Mouse (Mus musculus): Measurements from ENCODE around the gene Gm5617. TPM values are rescaled to one million over a fixed set of nuclear protein-coding genes. Genes with fewer than 3 reads are reported as not detected.
"Not testable (repeated sequence)": the region's sequence is repeated elsewhere in the genome, so short reads cannot be mapped to it uniquely, and the experiment has no call there.

Gm5617 gene
- polyA plus RNA-seq, 1 experiment from 2014 or later: 31.2 TPM

DNA sequence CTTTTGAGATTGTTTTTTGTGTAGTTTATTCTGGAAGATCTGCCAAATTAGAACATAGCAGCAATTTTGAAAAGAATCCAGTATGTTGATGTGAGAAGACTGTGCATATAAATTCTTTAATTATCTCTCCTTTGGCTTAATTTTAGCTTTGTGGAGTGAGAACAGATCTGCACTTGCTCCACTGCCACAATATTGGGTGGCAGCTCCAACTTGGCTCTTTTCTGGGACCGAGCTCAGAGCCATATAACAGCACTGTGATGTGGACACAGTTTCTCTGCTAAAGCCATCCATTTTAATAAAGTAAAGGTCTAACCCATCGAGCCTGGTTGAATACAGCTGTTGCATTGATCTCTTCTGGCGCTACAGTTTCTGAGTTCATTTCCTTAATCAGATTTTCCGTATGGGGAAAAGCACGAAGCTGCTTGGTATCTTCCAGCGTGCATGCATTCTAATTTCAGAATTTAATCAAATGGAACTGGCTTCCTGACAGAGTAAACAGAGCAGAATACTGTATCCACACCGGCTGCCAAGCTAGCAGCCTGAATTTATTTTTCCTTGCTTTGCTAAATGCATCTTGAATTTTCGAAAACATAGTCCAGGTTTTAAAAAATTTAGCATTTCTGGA lies 9.6 kb downstream of the Gm5617 start:
- H3K36me3 ChIP-seq: no peaks in the 10 kb centered on the region
- no peaks in the 10 kb centered on the region for H3K9me3 ChIP-seq
- no peak overlapping the region for H3K27ac ChIP-seq
- no peak overlapping the region for H3K9ac ChIP-seq
- 64% methylated on average over 8 of the region's 8 CpGs for WGBS
- H3K4me2 ChIP-seq: no peak overlapping the region
- no peak for ATAC-seq (ENCODE audit: insufficient number of reproducible peaks, low FRiP score, low TSS enrichment, low read depth)
- no peak overlapping the region for H3K4me3 ChIP-seq
- no peaks in the 10 kb centered on the region for H3K27me3 ChIP-seq
- H3K4me1 ChIP-seq: no peaks in the 10 kb centered on the region

DNA sequence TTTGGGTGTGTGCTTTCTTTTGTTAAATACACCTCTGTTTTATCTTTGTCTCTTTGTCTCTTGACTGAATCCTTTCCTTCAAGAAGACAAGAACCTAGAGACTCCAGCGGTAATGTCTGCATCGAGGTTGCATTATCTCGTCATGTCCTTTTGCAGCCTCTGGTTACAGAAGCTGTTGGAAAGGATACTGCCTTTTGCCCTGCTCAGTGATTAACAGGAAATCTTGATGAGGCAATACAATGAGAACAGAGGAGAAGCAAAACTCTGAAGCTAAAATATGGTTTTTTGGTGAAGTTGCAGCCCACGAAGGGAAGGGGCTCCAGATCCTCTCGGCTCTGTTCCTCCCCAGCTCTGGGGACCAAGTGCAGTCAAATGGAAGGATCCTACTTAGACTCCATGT lies 14.9 kb downstream of the Gm5617 start:
- Histone ChIP-seq H3K9ac (no peak overlapping the region), H3K4me2 (no peak overlapping the region), H3K27ac (no peak overlapping the region), H3K4me3 (no peak overlapping the region), H3K4me1 (no peaks in the 10 kb centered on the region), H3K36me3 (no peaks in the 10 kb centered on the region), H3K27me3 (no peaks in the 10 kb centered on the region), H3K9me3 (no peaks in the 10 kb centered on the region)
- 87% methylated on average over 5 of the region's 5 CpGs for WGBS
- ATAC-seq (ENCODE audit: insufficient number of reproducible peaks, low FRiP score, low TSS enrichment, low read depth): no peak

DNA sequence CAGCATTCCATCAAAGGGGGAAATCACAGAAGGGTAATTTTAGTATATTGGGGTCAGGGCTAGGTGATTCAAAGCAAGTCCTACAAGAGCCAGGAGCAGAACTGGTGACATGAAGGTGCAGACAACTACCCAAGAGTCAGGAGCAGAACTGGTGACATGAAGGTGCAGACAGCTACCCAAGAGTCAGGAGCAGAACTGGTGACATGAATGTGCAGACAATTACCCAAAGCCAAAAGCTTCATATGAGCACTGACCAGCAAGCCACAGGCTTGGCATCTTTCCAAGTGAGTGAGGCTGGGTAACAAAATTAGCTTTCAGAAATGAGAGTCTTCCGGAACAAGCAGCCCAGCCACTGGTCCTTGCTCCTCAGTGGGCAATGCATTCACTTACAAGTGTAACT lies 20.1 kb downstream of the Gm5617 start:
- Histone ChIP-seq H3K9me3 (no peaks in the 10 kb centered on the region), H3K4me3 (no peak overlapping the region), H3K36me3 (no peaks in the 10 kb centered on the region), H3K4me1 (0 out of 2 replicates have a peak, but pooled peaks cover 3% of the 10 kb centered on the region), H3K27me3 (no peaks in the 10 kb centered on the region), H3K9ac (no peak overlapping the region), H3K27ac (no peak overlapping the region), H3K4me2 (no peak overlapping the region)
- 42% methylated on average over 1 of the region's 1 CpGs for WGBS
- ATAC-seq (ENCODE audit: insufficient number of reproducible peaks, low FRiP score, low TSS enrichment, low read depth): no peak

DNA sequence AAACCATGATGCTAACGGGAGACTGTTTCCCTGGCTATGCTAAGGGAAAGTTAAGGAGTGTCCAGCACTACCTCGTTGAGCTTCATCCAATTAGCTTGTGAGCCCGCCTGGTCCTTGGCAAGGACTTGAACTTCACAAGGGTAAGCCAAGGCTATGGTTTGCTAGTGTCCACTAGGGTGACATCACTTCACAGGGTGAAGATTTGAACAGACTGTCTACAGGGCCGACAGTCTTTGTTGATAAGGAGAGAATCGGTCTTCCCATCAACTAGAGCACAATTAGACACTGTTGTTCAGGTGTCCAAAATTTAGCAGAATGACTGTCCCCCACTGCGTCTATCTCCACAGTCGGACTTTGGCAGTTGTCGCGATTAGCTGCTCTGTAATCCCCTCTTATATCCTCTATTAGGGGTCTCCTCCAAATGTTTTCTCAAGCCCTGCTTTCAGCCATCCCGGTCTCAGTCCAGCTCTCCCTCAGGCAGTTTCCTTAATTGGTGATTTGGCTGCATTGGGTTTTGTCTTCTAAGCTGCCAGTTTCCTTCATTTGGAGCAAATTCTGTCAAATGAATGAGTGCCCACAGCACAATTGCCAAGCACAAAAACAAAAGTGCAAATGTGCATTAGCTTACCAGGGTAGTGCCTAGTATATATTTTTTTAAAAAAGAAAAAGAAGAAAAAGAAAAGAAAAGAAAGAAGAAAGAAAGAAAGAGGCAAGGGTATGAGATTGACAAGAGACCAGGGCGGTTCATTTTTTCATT lies 21.6 kb downstream of the Gm5617 start:
- WGBS: 62% methylated on average over 11 of the region's 11 CpGs
- H3K4me2 ChIP-seq: peak overlapping the region; percentile 21; the same call in 1 of the 2 replicates

DNA sequence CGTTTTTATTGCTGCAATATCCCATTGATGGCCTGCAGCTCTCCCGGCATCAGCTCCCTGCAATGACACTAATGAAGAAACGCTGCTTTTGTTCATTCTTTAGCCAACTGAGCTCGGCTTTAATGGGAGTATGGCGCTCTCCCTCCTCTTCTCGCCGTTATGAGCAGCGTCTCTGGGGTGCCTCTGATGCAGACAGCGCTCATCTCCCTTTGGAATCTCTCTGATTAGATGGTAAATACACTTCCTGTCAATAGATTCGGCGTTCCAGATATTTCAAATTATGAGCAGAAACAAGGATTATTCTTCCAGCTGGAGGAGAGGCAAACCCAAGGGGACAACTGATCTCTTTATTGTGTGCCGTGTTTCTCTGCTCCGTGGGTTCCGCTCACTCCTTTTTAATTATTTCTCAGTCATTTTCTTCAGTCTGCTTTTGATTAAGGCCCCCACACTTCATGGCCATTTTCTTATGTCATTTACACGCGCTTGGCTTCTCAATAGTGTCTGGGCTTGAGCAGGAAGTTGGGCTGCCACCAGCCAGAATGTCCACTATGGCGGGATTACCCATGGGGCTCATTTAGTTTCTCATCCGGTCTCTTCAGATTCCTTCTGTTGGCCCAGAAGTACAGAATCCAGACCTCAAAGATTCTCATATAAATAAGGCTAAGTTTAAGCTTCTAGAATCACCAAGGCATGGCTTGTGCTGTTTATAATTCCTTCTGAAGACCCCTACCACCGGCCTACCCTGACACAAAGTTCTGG lies 22.3 kb downstream of the Gm5617 start:
- 38% methylated on average over 19 of the region's 19 CpGs for WGBS
- 0 out of 2 replicates have a peak, but pooled peaks cover 3% of the 10 kb centered on the region for H3K4me1 ChIP-seq
- H3K4me3 ChIP-seq: no peak overlapping the region
- H3K9me3 ChIP-seq: no peaks in the 10 kb centered on the region
- H3K27ac ChIP-seq: no peak overlapping the region
- no peak for ATAC-seq (ENCODE audit: insufficient number of reproducible peaks, low FRiP score, low TSS enrichment, low read depth)
- H3K36me3 ChIP-seq: no peaks in the 10 kb centered on the region
- H3K27me3 ChIP-seq: no peaks in the 10 kb centered on the region
- no peak overlapping the region for H3K9ac ChIP-seq
- peak overlapping the region; percentile 21 for H3K4me2 ChIP-seq

More for the DNA sequence above, 21.6 kb downstream of the Gm5617 start:
- no peak overlapping the region for H3K27ac ChIP-seq
- no peak for ATAC-seq (ENCODE audit: insufficient number of reproducible peaks, low FRiP score, low TSS enrichment, low read depth)
- no peak overlapping the region for H3K4me3 ChIP-seq
- no peaks in the 10 kb centered on the region for H3K9me3 ChIP-seq
- H3K9ac ChIP-seq: no peak overlapping the region
- H3K4me1 ChIP-seq: 0 out of 2 replicates have a peak, but pooled peaks cover 3% of the 10 kb centered on the region
- no peaks in the 10 kb centered on the region for H3K36me3 ChIP-seq
- no peaks in the 10 kb centered on the region for H3K27me3 ChIP-seq

DNA sequence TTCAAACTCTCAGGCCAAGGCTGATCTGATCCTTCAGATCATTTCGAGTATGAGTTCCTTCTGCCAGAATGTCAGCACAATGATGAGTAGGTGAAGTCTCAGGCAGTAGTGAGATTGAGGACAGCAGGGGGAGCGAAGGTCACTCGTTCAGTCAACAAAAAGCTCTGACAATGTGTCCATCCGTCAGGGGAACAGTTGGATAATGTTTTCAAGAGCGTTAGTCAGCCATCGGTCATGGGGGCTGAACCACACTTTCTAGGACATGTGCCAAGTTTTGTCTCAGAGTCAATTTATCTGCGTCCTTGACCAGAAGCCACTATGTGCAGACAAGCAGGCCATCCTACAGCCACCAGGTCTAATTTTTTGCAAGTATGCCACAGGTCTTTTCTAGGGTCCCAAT lies 25.2 kb downstream of the Gm5617 start:
- H3K36me3 ChIP-seq; H3K4me2 ChIP-seq; H3K27me3 ChIP-seq; H3K9me3 ChIP-seq; H3K9ac ChIP-seq; H3K4me1 ChIP-seq; H3K27ac ChIP-seq; ATAC-seq (ENCODE audit: insufficient number of reproducible peaks, low FRiP score, low TSS enrichment, low read depth); H3K4me3 ChIP-seq: not testable (repeated sequence)
- WGBS: 40% methylated on average over 3 of the region's 7 CpGs

DNA sequence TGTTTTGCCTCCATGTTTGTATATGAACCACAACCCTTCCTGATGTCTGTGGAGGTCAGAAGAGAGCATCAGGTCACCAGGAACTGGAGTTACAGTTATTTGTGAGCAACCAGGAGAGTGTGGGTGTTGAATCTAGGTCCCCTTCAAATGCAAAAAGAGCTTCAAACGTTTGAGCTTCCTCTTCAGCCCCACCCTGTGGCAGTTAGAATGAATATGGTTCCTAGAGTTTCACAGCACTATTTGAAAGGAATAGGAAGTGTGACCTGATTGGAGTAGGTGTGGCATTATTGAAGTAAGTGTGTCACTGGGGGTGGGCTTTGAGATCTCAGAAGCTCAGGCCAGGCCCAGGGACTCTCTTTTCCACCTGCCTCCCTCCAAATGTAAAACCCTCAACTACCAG lies 30.3 kb downstream of the Gm5617 start:
- no peak overlapping the region for H3K9ac ChIP-seq
- ATAC-seq (ENCODE audit: insufficient number of reproducible peaks, low FRiP score, low TSS enrichment, low read depth): no peak
- H3K4me1 ChIP-seq: no peaks in the 10 kb centered on the region
- H3K4me2 ChIP-seq: no peak overlapping the region
- no peak overlapping the region for H3K4me3 ChIP-seq
- H3K27ac ChIP-seq: no peak overlapping the region
- no peaks in the 10 kb centered on the region for H3K36me3 ChIP-seq
- WGBS: 13% methylated on average over 1 of the region's 1 CpGs
- H3K9me3 ChIP-seq: no peaks in the 10 kb centered on the region
- H3K27me3 ChIP-seq: no peaks in the 10 kb centered on the region

DNA sequence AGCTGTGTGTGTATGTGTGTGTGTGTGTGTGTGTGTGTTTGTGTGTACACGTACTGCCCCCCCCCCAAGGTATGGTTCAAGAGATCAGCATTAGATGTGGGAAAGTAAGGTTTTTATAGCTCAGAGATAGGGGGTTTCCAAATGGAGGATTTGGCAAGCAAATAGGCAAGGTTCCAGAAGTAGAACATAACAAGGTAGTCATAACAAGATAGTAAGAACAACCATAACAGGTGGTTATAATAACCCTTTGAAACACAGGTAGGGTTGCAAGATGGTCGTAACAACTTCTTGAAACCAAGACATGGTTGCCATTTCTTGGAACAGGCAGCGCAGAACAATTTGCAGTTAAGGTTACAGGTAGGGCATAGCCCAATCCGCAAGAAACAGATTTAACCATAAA lies 31.3 kb downstream of the Gm5617 start:
- Histone ChIP-seq H3K4me2 (no peak overlapping the region), H3K9me3 (no peaks in the 10 kb centered on the region), H3K36me3 (no peaks in the 10 kb centered on the region), H3K4me3 (no peak overlapping the region), H3K9ac (no peak overlapping the region), H3K27me3 (no peaks in the 10 kb centered on the region), H3K4me1 (no peaks in the 10 kb centered on the region), H3K27ac (no peak overlapping the region)
- 85% methylated on average over 4 of the region's 4 CpGs for WGBS
- no peak for ATAC-seq (ENCODE audit: insufficient number of reproducible peaks, low FRiP score, low TSS enrichment, low read depth)

DNA sequence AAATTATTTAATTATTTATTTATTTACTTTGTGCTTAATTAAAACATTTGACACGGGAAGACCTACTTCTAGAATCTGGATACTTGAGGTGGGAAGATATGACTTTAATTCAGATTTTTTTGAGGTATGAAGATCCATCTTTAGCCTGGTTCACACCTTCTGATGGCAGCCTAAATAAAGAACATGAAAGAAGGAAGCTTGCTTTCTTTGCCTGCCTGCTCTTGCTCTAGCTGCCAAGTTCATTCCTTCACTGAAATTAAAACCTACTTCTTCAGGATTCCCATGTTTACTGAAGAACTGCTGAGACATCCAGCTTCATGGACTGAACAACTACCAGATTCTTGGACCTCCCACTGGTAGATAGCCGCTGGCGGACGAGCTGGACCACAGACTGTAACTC lies 36.1 kb downstream of the Gm5617 start:
- Histone ChIP-seq H3K9ac (no peak overlapping the region), H3K27ac (no peak overlapping the region), H3K27me3 (no peaks in the 10 kb centered on the region), H3K9me3 (no peaks in the 10 kb centered on the region), H3K4me2 (no peak overlapping the region), H3K36me3 (no peaks in the 10 kb centered on the region), H3K4me1 (no peaks in the 10 kb centered on the region), H3K4me3 (no peak overlapping the region)
- 75% methylated on average over 4 of the region's 4 CpGs for WGBS
- no peak for ATAC-seq (ENCODE audit: insufficient number of reproducible peaks, low FRiP score, low TSS enrichment, low read depth)

DNA sequence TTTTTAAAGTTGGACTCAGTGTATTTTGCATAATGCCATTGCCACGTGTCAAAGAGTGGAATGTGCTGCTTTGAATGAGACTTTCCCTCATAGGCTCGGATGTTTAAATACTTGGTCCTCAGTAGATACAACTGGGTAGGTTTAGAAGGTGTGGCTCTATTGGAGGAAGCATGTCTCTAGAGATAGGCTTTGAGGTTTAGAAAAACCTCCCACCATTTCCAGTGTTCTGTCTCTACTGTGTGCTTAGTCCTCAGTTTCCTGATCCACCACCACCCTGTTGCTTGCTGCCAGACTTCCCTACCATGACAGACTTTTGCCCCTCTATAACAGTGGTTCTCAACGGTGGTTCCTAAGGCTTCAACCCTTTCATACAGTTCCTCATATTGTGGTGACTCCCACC lies 37.0 kb downstream of the Gm5617 start:
- WGBS: 72% methylated on average over 3 of the region's 3 CpGs
- H3K4me3 ChIP-seq: no peak overlapping the region
- no peak for ATAC-seq (ENCODE audit: insufficient number of reproducible peaks, low FRiP score, low TSS enrichment, low read depth)
- no peaks in the 10 kb centered on the region for H3K36me3 ChIP-seq
- H3K4me1 ChIP-seq: no peaks in the 10 kb centered on the region
- H3K9ac ChIP-seq: no peak overlapping the region
- H3K4me2 ChIP-seq: no peak overlapping the region
- no peak overlapping the region for H3K27ac ChIP-seq
- no peaks in the 10 kb centered on the region for H3K27me3 ChIP-seq
- H3K9me3 ChIP-seq: no peaks in the 10 kb centered on the region

DNA sequence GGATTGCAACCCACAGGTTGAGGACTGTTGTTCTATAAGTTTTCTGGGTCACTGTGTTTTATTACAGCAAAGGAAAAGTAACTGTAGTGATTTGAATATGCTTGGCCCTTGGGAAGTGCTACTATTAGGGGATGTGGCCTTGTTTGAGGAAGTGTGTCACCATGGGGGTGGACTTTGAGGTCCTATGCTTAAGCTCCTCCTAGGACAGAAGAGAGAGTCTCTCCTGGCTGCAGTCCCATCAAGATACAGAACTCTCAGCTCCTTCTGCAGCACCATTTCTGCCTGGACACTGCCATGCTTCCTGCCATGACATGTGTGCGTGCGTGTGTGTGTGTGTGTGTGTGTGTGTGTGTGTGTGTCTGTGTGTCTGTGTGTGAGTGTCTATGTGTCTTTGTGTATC lies 37.5 kb downstream of the Gm5617 start:
- ATAC-seq (ENCODE audit: insufficient number of reproducible peaks, low FRiP score, low TSS enrichment, low read depth): no peak
- no peaks in the 10 kb centered on the region for H3K9me3 ChIP-seq
- WGBS: 90% methylated on average over 2 of the region's 2 CpGs

DNA sequence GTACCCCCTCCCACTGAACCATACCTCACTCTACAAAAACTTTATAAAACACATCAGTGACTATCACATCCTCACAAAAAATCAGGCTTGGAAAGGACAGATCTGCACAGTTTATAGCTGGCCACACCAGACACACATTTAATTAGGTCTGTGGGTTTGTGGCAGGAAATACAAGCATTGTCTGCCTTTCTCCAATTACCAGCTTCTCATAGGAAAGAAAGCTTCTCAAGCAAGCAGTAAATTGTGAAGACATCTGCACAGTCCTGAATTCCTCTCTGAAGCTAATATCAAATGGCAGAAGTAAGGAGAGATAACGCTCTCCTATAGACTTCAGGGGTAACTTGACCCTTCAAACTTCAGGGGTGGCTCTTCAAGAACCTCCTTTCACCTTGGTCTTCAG lies 41.2 kb downstream of the Gm5617 start:
- Histone ChIP-seq H3K4me1 (peaks cover 9% of the 10 kb centered on the region), H3K36me3 (no peaks in the 10 kb centered on the region), H3K27me3 (peaks cover 9% of the 10 kb centered on the region), H3K27ac (no peak overlapping the region), H3K9me3 (0 out of 2 replicates have a peak, but pooled peaks cover 3% of the 10 kb centered on the region), H3K4me2 (no peak overlapping the region), H3K9ac (no peak overlapping the region), H3K4me3 (no peak overlapping the region)
- WGBS: 41% methylated on average over 1 of the region's 1 CpGs
- ATAC-seq (ENCODE audit: insufficient number of reproducible peaks, low FRiP score, low TSS enrichment, low read depth): no peak

More for the DNA sequence above, 37.5 kb downstream of the Gm5617 start:
- no peaks in the 10 kb centered on the region for H3K27me3 ChIP-seq
- no peaks in the 10 kb centered on the region for H3K4me1 ChIP-seq
- H3K4me3 ChIP-seq: no peak overlapping the region
- no peaks in the 10 kb centered on the region for H3K36me3 ChIP-seq
- H3K9ac ChIP-seq: no peak overlapping the region
- H3K27ac ChIP-seq: no peak overlapping the region
- H3K4me2 ChIP-seq: no peak overlapping the region

Data from limb, embryonic 15.5 days (tissue).